Mouse (Mus musculus) cerebellum, adult 2 months (tissue): ENCODE results near the gene Cox10. TPM values are rescaled to one million over a fixed set of nuclear protein-coding genes. Genes with fewer than 3 reads are reported as not detected.

Source experiments
- DNase-seq, 2 experiments: peaks; one replicate each; pipeline ENCODE4 v3.0.0; 2021
- H3K27ac ChIP-seq: fragments of 200-500 bp; 2 replicates; pipeline ENCODE4 v1.5.1; 2012; ENCODE audit warnings: low read length, control low read depth, inconsistent platforms; ENCODE audit not compliant: insufficient read depth
- H3K27me3 ChIP-seq: fragments of 200-500 bp; 2 replicates; pipeline ENCODE4 v1.6.1; 2012; ENCODE audit warnings: inconsistent platforms, mild to moderate bottlenecking, low read length, moderate library complexity; ENCODE audit not compliant: control insufficient read depth, insufficient read depth
- H3K4me1 ChIP-seq: fragments of 200-500 bp; 2 replicates; pipeline ENCODE4 v1.6.1; 2011; ENCODE audit warnings: low read length; ENCODE audit not compliant: control insufficient read depth, insufficient read depth
- H3K4me3 ChIP-seq: fragments of 200-500 bp; replicated peaks from 2 replicates; pipeline ENCODE3; 2011; ENCODE audit warnings: mild to moderate bottlenecking, low read depth, low read length, control low read depth; ENCODE audit not compliant: insufficient read depth
- CTCF ChIP-seq: fragments of 200-500 bp; IDR thresholded peaks from 2 replicates; pipeline ENCODE4 v1.5.1; 2011; ENCODE audit warnings: low read depth, mild to moderate bottlenecking, control low read depth, low read length, moderate library complexity, borderline replicate concordance; ENCODE audit not compliant: insufficient read depth
- POLR2A ChIP-seq: fragments of 200-500 bp; IDR thresholded peaks from 2 replicates; pipeline ENCODE4 v1.6.1; 2011; ENCODE audit warnings: low read length, control low read depth, borderline replicate concordance; ENCODE audit not compliant: insufficient read depth
- WGBS: fragments of 180-500 bp; shearing (Covaris S2); methylation state at CpG from one replicate; pipeline ENCODE4 v1.1.7; 2018; 5-methylcytosine and 5-hydroxymethylcytosine counted together
- polyA plus RNA-seq: library from polyadenylated mRNA; depleted of rRNA; stranded (reverse); fragments of >200 nt; gene quantifications from 2 replicates; pipeline ENCODE4 v1.2.3, GENCODE M21; 2012; rRNA removed

Cox10 gene
- polyA plus RNA-seq, 1 experiment, result 20.1 TPM

DNA sequence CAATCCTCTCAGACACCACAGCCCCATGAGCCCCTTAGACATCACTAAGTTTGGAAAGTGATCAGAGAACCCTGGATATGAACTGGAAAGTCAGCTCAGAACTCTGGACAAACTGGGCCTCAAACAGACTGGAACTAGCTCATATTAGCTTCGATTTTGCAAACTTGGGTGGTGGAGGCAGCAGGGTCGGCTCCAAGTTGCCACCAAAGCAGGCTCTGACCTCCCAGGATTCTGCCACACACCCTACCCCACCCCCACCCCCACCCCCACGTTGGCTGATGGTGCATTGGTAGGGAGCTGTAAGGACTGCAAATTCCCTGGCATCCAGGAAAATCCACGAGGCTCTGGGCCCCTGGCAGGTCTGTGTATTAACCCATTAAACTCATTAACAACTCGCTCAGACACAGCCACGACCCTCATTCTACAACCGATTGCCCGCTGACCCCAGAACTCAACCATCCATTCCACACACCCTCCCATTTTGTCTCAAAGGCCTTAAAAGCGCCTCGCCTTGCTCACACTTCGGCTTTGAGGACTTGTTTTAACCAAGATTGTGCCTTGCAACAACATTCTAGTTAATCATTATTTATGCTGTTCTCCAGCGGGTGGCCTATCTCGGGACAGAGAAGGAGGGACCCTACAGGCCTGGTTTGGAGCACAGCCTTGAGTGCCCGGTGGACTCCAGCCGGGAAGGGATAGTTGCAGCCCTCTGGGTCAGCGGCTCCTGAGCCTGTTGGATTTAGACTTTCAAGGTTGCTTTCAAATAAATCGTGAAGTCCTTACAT lies 160.8 kb downstream of the Cox10 start:
- Histone ChIP-seq H3K27me3 (peaks cover 15% of the 10 kb centered on the region), H3K4me3 (no peak overlapping the region), H3K4me1 (peaks cover 2% of the 10 kb centered on the region; the same call in 1 of the 2 replicates), H3K27ac (no peak overlapping the region)
- WGBS, result 51% methylated on average over 17 of the region's 17 CpGs
- TF ChIP-seq CTCF (no peak), POLR2A (no peak)
- no peak for DNase-seq

DNA sequence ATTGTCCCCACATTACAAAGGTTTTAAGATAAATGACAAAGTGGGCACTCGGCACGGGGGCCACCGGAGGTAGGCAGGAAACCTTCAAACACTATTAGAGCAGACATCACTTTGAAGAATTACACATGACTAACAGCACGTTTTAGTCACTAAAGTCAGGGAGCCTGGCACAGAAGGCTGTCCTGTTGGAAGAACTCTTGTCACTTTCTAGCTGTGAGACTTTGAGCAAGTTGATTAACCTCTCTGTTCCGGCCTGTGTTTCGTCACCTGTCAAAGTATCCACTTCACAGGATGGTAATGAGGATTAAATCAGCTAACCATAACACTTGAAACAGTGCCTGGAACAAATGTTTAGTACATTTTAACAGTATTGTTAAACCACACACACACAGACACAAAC lies 161.7 kb downstream of the Cox10 start:
- no peak for TF ChIP-seq CTCF
- TF ChIP-seq POLR2A, result no peak
- Histone ChIP-seq H3K4me3 (no peak overlapping the region), H3K27me3 (peaks cover 12% of the 10 kb centered on the region), H3K4me1 (no peaks in the 10 kb centered on the region), H3K27ac (no peak overlapping the region)
- no peak for DNase-seq
- WGBS, result 56% methylated on average over 6 of the region's 6 CpGs

DNA sequence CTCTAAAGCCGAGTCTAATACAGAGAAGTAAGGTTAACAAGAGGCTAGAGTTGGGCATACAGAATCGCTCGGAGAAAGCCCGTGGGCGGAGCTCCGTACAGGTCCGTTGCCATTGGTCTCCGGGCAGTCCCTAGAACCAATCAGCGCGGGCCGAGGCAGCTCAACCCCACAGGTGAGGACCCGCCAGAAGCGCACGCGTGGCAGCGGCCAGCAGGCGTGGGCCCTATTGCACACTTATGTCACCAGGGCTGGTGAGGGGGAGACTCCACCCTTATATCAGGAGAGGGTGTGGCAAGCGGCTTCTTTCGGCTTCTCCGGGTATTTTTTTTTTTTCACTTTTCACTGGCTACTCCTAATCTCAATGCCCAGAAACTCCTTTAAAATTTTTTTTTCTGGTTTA lies 164.9 kb downstream of the Cox10 start:
- H3K4me1 ChIP-seq, result no peaks in the 10 kb centered on the region
- WGBS, result 1% methylated on average over 20 of the region's 20 CpGs
- DNase-seq, result peak; percentile 52 to 61
- H3K4me3 ChIP-seq, result peak overlapping the region; percentile 25
- H3K27me3 ChIP-seq, result peaks cover 6% of the 10 kb centered on the region; the same call in 1 of the 2 replicates
- TF ChIP-seq POLR2A, result no peak
- no peak overlapping the region for H3K27ac ChIP-seq

DNA sequence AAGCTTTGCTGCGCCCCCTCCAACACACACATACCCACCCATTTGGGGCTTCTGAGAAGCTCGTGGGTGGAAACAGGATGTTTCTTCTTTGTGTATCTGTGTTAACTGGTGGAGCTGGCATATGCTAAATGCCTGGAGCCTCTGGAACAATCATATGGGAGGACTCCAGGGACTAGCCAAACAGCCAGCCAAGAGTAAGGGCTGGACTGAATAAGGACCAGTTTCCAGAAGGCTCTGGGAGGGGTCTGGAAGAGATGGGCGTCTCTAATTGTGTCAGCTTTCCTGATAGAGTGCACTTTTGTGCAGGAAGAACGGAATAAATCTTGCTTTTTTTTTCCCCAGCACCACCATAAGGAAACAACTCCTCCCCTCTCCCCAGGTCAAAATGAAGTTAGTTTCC lies 165.3 kb downstream of the Cox10 start:
- WGBS, result 8% methylated on average over 4 of the region's 4 CpGs
- H3K27me3 ChIP-seq, result peaks cover 2% of the 10 kb centered on the region; the same call in 1 of the 2 replicates
- TF ChIP-seq POLR2A, result no peak
- no peak for TF ChIP-seq CTCF
- no peak overlapping the region for H3K4me3 ChIP-seq
- DNase-seq, result no peak
- no peak overlapping the region for H3K27ac ChIP-seq
- no peaks in the 10 kb centered on the region for H3K4me1 ChIP-seq

Other genes starting within 250 kb of the Cox10 start
- 0.79 and 1.2 TPM in 2 replicates for gene Hs3st3b1, start 157.2 kb downstream of the Cox10 start, polyA plus RNA-seq